Mouse (Mus musculus) G1E (cell line): ENCODE data around the gene Vps13d.

Experiments
- CTCF ChIP-seq: IDR thresholded peaks from 2 replicates; pipeline ENCODE4 v1.5.1; 2012; ENCODE audit warnings: low read depth, low read length, inconsistent platforms, mixed read lengths
- GATA1 ChIP-seq: IDR thresholded peaks from 2 replicates; pipeline ENCODE4 v1.6.1; 2012; ENCODE audit warnings: borderline replicate concordance, low read length, inconsistent platforms, mixed read lengths
- GATA2 ChIP-seq: IDR thresholded peaks from 2 replicates; pipeline ENCODE4 v1.6.1; 2012; ENCODE audit warnings: low read depth, low read length, inconsistent platforms, borderline replicate concordance
- POLR2AphosphoS5 ChIP-seq: IDR thresholded peaks from 2 replicates; pipeline ENCODE4 v1.6.1; 2012; ENCODE audit warnings: low read depth, low read length, inconsistent platforms; ENCODE audit not compliant: insufficient replicate concordance
- TAL1 ChIP-seq: conservative IDR thresholded peaks from 2 replicates; pipeline ENCODE4 v1.6.1; 2012; ENCODE audit warnings: low read depth, low read length, inconsistent platforms, mixed read lengths

DNA sequence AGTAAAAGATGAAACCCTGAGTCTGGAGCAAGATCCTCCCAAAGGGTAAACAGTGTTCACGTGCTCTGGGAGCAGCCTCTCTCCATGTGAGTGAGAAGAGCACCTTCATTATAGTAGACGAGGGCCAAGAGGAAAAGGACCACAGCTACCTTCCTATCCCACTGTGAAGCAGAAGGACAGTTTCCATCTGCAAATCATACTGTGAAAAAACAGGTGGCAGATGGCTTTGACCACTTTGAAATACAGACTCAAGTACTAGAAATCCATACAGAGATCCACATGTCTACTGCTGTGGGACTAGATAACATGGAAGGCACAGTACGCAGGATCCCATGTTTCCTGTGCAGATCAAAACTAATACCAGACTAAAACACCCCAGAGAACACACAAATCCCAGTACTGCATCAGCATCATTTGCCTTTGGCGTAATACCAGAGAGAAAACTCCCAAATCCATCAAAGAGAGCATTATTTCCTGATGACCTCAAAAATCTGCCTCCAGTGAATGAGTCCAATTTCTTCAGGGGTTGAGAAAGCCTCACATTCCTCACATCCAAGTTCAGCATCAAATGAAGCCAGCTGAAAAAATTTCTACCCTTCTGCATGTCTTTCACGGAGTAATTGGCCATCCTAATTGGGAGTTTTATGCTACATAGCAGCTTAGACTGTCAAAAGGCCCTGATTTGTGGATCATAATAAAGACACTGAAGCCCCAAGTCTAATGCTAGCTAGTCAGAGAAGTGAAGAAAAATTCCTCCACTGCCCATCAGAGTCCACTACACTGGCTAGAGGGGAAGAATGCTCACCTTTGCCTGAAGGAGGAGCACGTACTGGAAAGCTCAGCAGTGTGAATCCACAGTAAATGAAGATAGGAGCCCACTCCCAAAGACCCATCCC, 92.7 kb downstream of the Vps13d start:
- no peak for TF ChIP-seq CTCF
- TF ChIP-seq GATA1 = no peak
- no peak for TF ChIP-seq TAL1
- no peak for TF ChIP-seq POLR2AphosphoS5
- no peak for TF ChIP-seq GATA2
